Mouse (Mus musculus) heart, postnatal 0 days (tissue): ENCODE data around the gene Ankrd44.

Source experiments
- CTCF ChIP-seq: IDR thresholded peaks from 2 replicates; pipeline ENCODE4 v1.5.1; 2016; ENCODE audit warnings: antibody characterized with exemption, control low read depth, low read depth
- EP300 ChIP-seq: IDR thresholded peaks from 2 replicates; pipeline ENCODE4 v1.6.1; 2016; ENCODE audit warnings: antibody characterized with exemption, low read depth

- TF ChIP-seq CTCF (peak; percentile 91), EP300 (no peak)
These were observed 260.4 kb downstream of the Ankrd44 start for GRCm38 (mm10) chr1:54665582-54666405.
